Mouse (Mus musculus) kidney, adult 2 months (tissue): ENCODE data around the gene Mtcp1. TPM values are rescaled to one million over a fixed set of nuclear protein-coding genes. Genes with fewer than 3 reads are reported as not detected.

Experiments
- DNase-seq: peaks from one replicate; pipeline ENCODE4 v3.0.0; 2021
- H3K27ac ChIP-seq: fragments of 200-500 bp; 2 replicates; pipeline ENCODE4 v1.5.1; 2012; ENCODE audit warnings: low read depth, low read length, control low read depth, inconsistent platforms; ENCODE audit not compliant: insufficient read depth
- H3K27me3 ChIP-seq: fragments of 200-500 bp; replicated peaks from 2 replicates; pipeline ENCODE4 v1.6.1; 2012; ENCODE audit warnings: mild to moderate bottlenecking, moderate library complexity, low read length, inconsistent platforms; ENCODE audit not compliant: control insufficient read depth, insufficient read depth
- H3K36me3 ChIP-seq: fragments of 200-500 bp; 2 replicates; pipeline ENCODE4 v1.6.1; 2012; ENCODE audit warnings: mild to moderate bottlenecking, moderate library complexity, low read length, inconsistent platforms; ENCODE audit not compliant: control insufficient read depth, insufficient read depth
- H3K4me1 ChIP-seq: fragments of 200-500 bp; 2 replicates; pipeline ENCODE4 v1.6.1; 2011; ENCODE audit warnings: low read length; ENCODE audit not compliant: control insufficient read depth, insufficient read depth
- H3K4me3 ChIP-seq: fragments of 200-500 bp; 2 replicates; pipeline ENCODE4 v1.5.1; 2011; ENCODE audit warnings: mild to moderate bottlenecking, low read depth, low read length, control low read depth; ENCODE audit not compliant: insufficient read depth
- CTCF ChIP-seq: fragments of 200-500 bp; conservative IDR thresholded peaks from 2 replicates; pipeline ENCODE4 v1.5.1; 2011; ENCODE audit warnings: low read depth, mild to moderate bottlenecking, control low read depth, low read length, moderate library complexity, mixed read lengths; ENCODE audit not compliant: insufficient read depth, insufficient read length
- POLR2A ChIP-seq: fragments of 200-500 bp; IDR thresholded peaks from one replicate; pipeline ENCODE4 v1.6.1; 2011; ENCODE audit warnings: low read depth, low read length, control low read depth
- WGBS: fragments of 180-500 bp; shearing (Covaris S2); methylation state at CpG from one replicate; pipeline ENCODE4 v1.1.7; 2018; 5-methylcytosine and 5-hydroxymethylcytosine counted together
- polyA plus RNA-seq: library from polyadenylated mRNA; depleted of rRNA; stranded (reverse); fragments of >200 nt; gene quantifications from 2 replicates; pipeline ENCODE4 v1.2.3, GENCODE M21; 2012; rRNA removed

Gene Mtcp1
- polyA plus RNA-seq, 1 experiment, result 4.3 TPM

- 57% methylated on average over 5 of the region's 5 CpGs for WGBS
- peak overlapping the region; percentile 83; the same call in 1 of the 2 replicates for H3K27ac ChIP-seq
- no peaks in the 10 kb centered on the region for H3K36me3 ChIP-seq
- peak overlapping the region; percentile 86; the same call in 1 of the 2 replicates for H3K4me3 ChIP-seq
- no peaks in the 10 kb centered on the region; the same call in 1 of the 2 replicates for H3K4me1 ChIP-seq
- H3K27me3 ChIP-seq, result no peaks in the 10 kb centered on the region
- TF ChIP-seq POLR2A (no peak), CTCF (no peak)
- DNase-seq, result no peak
Measured at GRCm38 (mm10) chrX:75381699-75382098, 34.7 kb downstream of the Mtcp1 start.

DNA sequence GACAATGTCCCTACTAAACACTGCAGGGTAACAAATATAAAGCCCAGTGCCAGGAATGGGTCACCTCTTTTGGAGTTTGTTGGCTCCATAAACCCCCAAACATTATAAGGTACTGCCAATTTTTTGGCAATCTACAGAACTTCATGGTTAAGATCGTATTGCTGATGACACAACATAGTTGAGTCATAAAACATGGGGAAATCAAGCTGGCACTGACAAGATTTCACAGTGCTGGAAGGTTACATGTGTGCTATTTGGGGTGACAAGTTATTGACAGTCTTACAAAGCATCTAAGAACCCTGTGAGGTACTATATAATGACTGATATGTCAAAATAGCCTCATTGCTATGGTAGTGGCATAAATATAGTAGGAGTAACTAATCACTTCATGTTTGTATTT is 35.2 kb downstream of the Mtcp1 start:
- Histone ChIP-seq H3K36me3 (no peaks in the 10 kb centered on the region), H3K4me1 (no peaks in the 10 kb centered on the region; the same call in 1 of the 2 replicates), H3K27me3 (no peaks in the 10 kb centered on the region), H3K4me3 (no peak overlapping the region), H3K27ac (no peak overlapping the region)
- TF ChIP-seq CTCF (no peak), POLR2A (no peak)
- WGBS, result 84% methylated on average over 1 of the region's 1 CpGs
- no peak for DNase-seq

- no peaks in the 10 kb centered on the region for H3K36me3 ChIP-seq
- H3K27ac ChIP-seq, result no peak overlapping the region
- no peaks in the 10 kb centered on the region; the same call in 1 of the 2 replicates for H3K4me1 ChIP-seq
- no peak for DNase-seq
- no peak overlapping the region for H3K4me3 ChIP-seq
- TF ChIP-seq POLR2A, result no peak
- TF ChIP-seq CTCF, result no peak
- no peaks in the 10 kb centered on the region for H3K27me3 ChIP-seq
Measured at GRCm38 (mm10) chrX:75376815-75377214, 39.6 kb downstream of the Mtcp1 start.

GRCm38 (mm10) chrX:75372666-75373425 is 43.5 kb downstream of the Mtcp1 start:
- no peak for TF ChIP-seq POLR2A
- no peak for TF ChIP-seq CTCF
- Histone ChIP-seq H3K4me3 (no peak overlapping the region), H3K27me3 (no peaks in the 10 kb centered on the region), H3K4me1 (no peaks in the 10 kb centered on the region; the same call in 1 of the 2 replicates), H3K36me3 (no peaks in the 10 kb centered on the region), H3K27ac (peak overlapping the region; percentile 52; the same call in 1 of the 2 replicates)
- 60% methylated on average over 2 of the region's 2 CpGs for WGBS
- peak; percentile 75 for DNase-seq

DNA sequence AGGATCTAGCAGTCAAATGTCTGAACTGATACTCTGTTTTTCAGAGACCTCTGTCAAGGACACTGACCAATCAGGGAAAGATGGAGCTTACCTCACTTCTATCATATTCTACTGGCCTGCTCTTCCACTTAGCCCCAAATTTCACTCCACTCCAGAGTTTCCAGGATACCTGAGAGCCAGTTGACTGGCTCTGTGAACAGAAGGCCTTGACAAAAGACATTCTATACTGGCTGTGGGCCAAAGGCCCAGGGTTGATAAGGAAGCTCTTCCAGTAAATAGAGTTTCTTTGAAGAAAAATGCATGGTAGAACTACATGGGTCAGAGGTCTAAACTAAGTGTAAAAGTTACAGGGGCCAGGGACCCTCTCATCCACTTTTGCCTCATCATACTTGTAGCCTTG is 46.2 kb downstream of the Mtcp1 start:
- no peak for TF ChIP-seq CTCF
- no peak for TF ChIP-seq POLR2A
- Histone ChIP-seq H3K27ac (no peak overlapping the region), H3K36me3 (no peaks in the 10 kb centered on the region), H3K27me3 (no peaks in the 10 kb centered on the region), H3K4me1 (no peaks in the 10 kb centered on the region; the same call in 1 of the 2 replicates), H3K4me3 (no peak overlapping the region)
- DNase-seq, result peak; percentile 41

Other genes starting within 250 kb of the Mtcp1 start
- gene Fundc2, start 34.2 kb downstream of the Mtcp1 start, polyA plus RNA-seq, result 10.1 and 16.8 TPM in 2 replicates
- 1.4 and 2.2 TPM in 2 replicates for gene F8, start 34.0 kb downstream of the Mtcp1 start, polyA plus RNA-seq
- 3.7 and 5.8 TPM in 2 replicates for gene Cmc4, start within 50 bp of the Mtcp1 start, polyA plus RNA-seq
- 9.7 and 14.3 TPM in 2 replicates for gene Brcc3, start within 50 bp of the Mtcp1 start, polyA plus RNA-seq
- 2.8 and 6.3 TPM in 2 replicates for gene Vbp1, start 97.7 kb upstream of the Mtcp1 start, polyA plus RNA-seq
- 0.29 and 0.38 TPM in 2 replicates for gene Rab39b, start 161.6 kb upstream of the Mtcp1 start, polyA plus RNA-seq